Mouse (Mus musculus) intestine, embryonic 16.5 days (tissue): ENCODE measurements around the gene Ptn. TPM values are rescaled to one million over a fixed set of nuclear protein-coding genes. Genes with fewer than 3 reads are reported as not detected.

ENCODE experiments used
- ATAC-seq: fragments of 200-750 bp; cut with Nextera tagmentation; 2 replicates; pipeline ENCODE4 v1.8.0; 2017; ENCODE audit warnings: moderate TSS enrichment, moderate library complexity
- H3K27ac ChIP-seq: fragments of 300-500 bp; sonication (generic); 2 replicates; pipeline ENCODE4 v1.5.1; 2014; ENCODE audit warnings: mild to moderate bottlenecking, low read length
- H3K27me3 ChIP-seq: fragments of 300-500 bp; sonication (generic); replicated peaks from 2 replicates; pipeline ENCODE4 v1.6.1; 2014; ENCODE audit warnings: low read length, control low read depth, mixed read lengths; ENCODE audit not compliant: control insufficient read depth, insufficient read depth
- H3K36me3 ChIP-seq: fragments of 300-500 bp; sonication (generic); 2 replicates; pipeline ENCODE4 v1.6.1; 2014; ENCODE audit warnings: low read length, control low read depth; ENCODE audit not compliant: control insufficient read depth, insufficient read depth
- H3K4me1 ChIP-seq: fragments of 300-500 bp; sonication (generic); 2 replicates; pipeline ENCODE4 v1.6.1; 2014; ENCODE audit warnings: low read length, control low read depth, mixed read lengths; ENCODE audit not compliant: control insufficient read depth, insufficient read depth
- H3K4me2 ChIP-seq: fragments of 300-500 bp; sonication (generic); 2 replicates; pipeline ENCODE4 v1.6.1; 2014; ENCODE audit warnings: low read depth, low read length, control low read depth
- H3K4me3 ChIP-seq: fragments of 300-500 bp; sonication (generic); 2 replicates; pipeline ENCODE4 v1.5.1; 2014; ENCODE audit warnings: mild to moderate bottlenecking, low read length
- H3K9ac ChIP-seq: fragments of 300-500 bp; sonication (generic); 2 replicates; pipeline ENCODE4 v1.6.1; 2014; ENCODE audit warnings: low read depth, low read length
- H3K9me3 ChIP-seq: fragments of 300-500 bp; sonication (generic); 2 replicates; pipeline ENCODE4 v1.6.1; 2016; ENCODE audit warnings: low read length, control low read depth; ENCODE audit not compliant: control insufficient read depth
- WGBS: fragments of 180-500 bp; shearing (Covaris S2); extraction: QIAGEN DNeasy Blood & Tissue Kit; methylation state at CpG from one replicate; pipeline ENCODE4 v1.1.7; 2014; 5-methylcytosine and 5-hydroxymethylcytosine counted together
- polyA plus RNA-seq: library from polyadenylated mRNA; unstranded; fragments of >200 nt; fragmentation: Nextera tagmentation; extraction: Ambion mirVana; gene quantifications from 2 replicates; pipeline ENCODE4 v1.2.1, GENCODE M21; 2015

Ptn gene
- polyA plus RNA-seq, 1 experiment from 2014 or later, result 222 TPM

GRCm38 (mm10) chr6:36806906-36807305 lies 3.1 kb downstream of the Ptn start:
- no peak overlapping the region for H3K4me3 ChIP-seq
- H3K4me1 ChIP-seq, result peaks cover 12% of the 10 kb centered on the region
- no peaks in the 10 kb centered on the region for H3K27me3 ChIP-seq
- no peak for ATAC-seq
- H3K4me2 ChIP-seq, result 0 out of 2 replicates have a peak overlapping the region, but pooled peaks have one; percentile 1
- no peaks in the 10 kb centered on the region for H3K9me3 ChIP-seq
- H3K27ac ChIP-seq, result no peak overlapping the region
- no peak overlapping the region for H3K9ac ChIP-seq
- no peaks in the 10 kb centered on the region for H3K36me3 ChIP-seq
- WGBS, result 83% methylated on average over 6 of the region's 6 CpGs

- Histone ChIP-seq H3K4me3 (no peak overlapping the region), H3K36me3 (no peaks in the 10 kb centered on the region), H3K27ac (no peak overlapping the region), H3K4me2 (no peak overlapping the region), H3K9ac (no peak overlapping the region), H3K4me1 (no peaks in the 10 kb centered on the region), H3K27me3 (no peaks in the 10 kb centered on the region), H3K9me3 (no peaks in the 10 kb centered on the region)
- ATAC-seq, result no peak
- 73% methylated on average over 5 of the region's 5 CpGs for WGBS
These were observed 9.6 kb downstream of the Ptn start for GRCm38 (mm10) chr6:36800309-36800946.

GRCm38 (mm10) chr6:36797066-36797655 lies 12.9 kb downstream of the Ptn start:
- Histone ChIP-seq H3K4me1 (no peaks in the 10 kb centered on the region), H3K9ac (no peak overlapping the region), H3K36me3 (no peaks in the 10 kb centered on the region), H3K27me3 (no peaks in the 10 kb centered on the region), H3K4me3 (no peak overlapping the region), H3K4me2 (no peak overlapping the region), H3K9me3 (no peaks in the 10 kb centered on the region), H3K27ac (no peak overlapping the region)
- 62% methylated on average over 3 of the region's 3 CpGs for WGBS
- ATAC-seq, result peak; percentile 44; the same call in 1 of the 2 replicates

GRCm38 (mm10) chr6:36794535-36794934 lies 15.5 kb downstream of the Ptn start:
- no peaks in the 10 kb centered on the region for H3K36me3 ChIP-seq
- H3K9ac ChIP-seq, result no peak overlapping the region
- no peak for ATAC-seq
- 83% methylated on average over 4 of the region's 4 CpGs for WGBS
- no peaks in the 10 kb centered on the region for H3K4me1 ChIP-seq
- no peak overlapping the region for H3K4me2 ChIP-seq
- no peak overlapping the region for H3K27ac ChIP-seq
- H3K27me3 ChIP-seq, result no peaks in the 10 kb centered on the region
- H3K4me3 ChIP-seq, result no peak overlapping the region
- H3K9me3 ChIP-seq, result no peaks in the 10 kb centered on the region

- 61% methylated on average over 5 of the region's 5 CpGs for WGBS
- Histone ChIP-seq H3K4me3 (no peak overlapping the region), H3K9me3 (no peaks in the 10 kb centered on the region)
These were observed 16.2 kb downstream of the Ptn start for GRCm38 (mm10) chr6:36793775-36794174.

GRCm38 (mm10) chr6:36789261-36789660 lies 20.8 kb downstream of the Ptn start:
- ATAC-seq, result peak; percentile 44; the same call in 1 of the 2 replicates
- no peak overlapping the region for H3K4me2 ChIP-seq
- no peak overlapping the region for H3K9ac ChIP-seq
- peaks cover 19% of the 10 kb centered on the region for H3K4me1 ChIP-seq
- H3K36me3 ChIP-seq, result no peaks in the 10 kb centered on the region
- no peaks in the 10 kb centered on the region for H3K27me3 ChIP-seq
- H3K27ac ChIP-seq, result no peak overlapping the region
- WGBS, result 42% methylated on average over 4 of the region's 4 CpGs
- H3K4me3 ChIP-seq, result no peak overlapping the region
- H3K9me3 ChIP-seq, result no peaks in the 10 kb centered on the region

More at GRCm38 (mm10) chr6:36793775-36794174, 16.2 kb downstream of the Ptn start:
- Histone ChIP-seq H3K4me2 (no peak overlapping the region), H3K9ac (no peak overlapping the region), H3K27ac (no peak overlapping the region), H3K4me1 (peaks cover 2% of the 10 kb centered on the region), H3K36me3 (no peaks in the 10 kb centered on the region), H3K27me3 (no peaks in the 10 kb centered on the region)
- no peak for ATAC-seq

- Histone ChIP-seq H3K4me3 (no peak overlapping the region), H3K4me2 (no peak overlapping the region), H3K36me3 (no peaks in the 10 kb centered on the region), H3K9ac (no peak overlapping the region), H3K27ac (no peak overlapping the region; the same call in 1 of the 2 replicates), H3K27me3 (no peaks in the 10 kb centered on the region), H3K9me3 (no peaks in the 10 kb centered on the region), H3K4me1 (peaks cover 20% of the 10 kb centered on the region)
- 39% methylated on average over 12 of the region's 12 CpGs for WGBS
- ATAC-seq, result no peak
These were observed 21.3 kb downstream of the Ptn start for GRCm38 (mm10) chr6:36788576-36789191.

- Histone ChIP-seq H3K27ac (peak overlapping the region; percentile 57), H3K4me1 (peaks cover 20% of the 10 kb centered on the region), H3K4me3 (no peak overlapping the region), H3K9ac (no peak overlapping the region), H3K27me3 (no peaks in the 10 kb centered on the region), H3K4me2 (no peak overlapping the region), H3K36me3 (no peaks in the 10 kb centered on the region), H3K9me3 (no peaks in the 10 kb centered on the region)
- WGBS, result 39% methylated on average over 3 of the region's 3 CpGs
- peak; percentile 89 for ATAC-seq
These were observed 25.3 kb downstream of the Ptn start for GRCm38 (mm10) chr6:36784682-36785208.

GRCm38 (mm10) chr6:36782481-36782880 lies 27.5 kb downstream of the Ptn start:
- Histone ChIP-seq H3K4me2 (no peak overlapping the region), H3K36me3 (no peaks in the 10 kb centered on the region), H3K9me3 (no peaks in the 10 kb centered on the region), H3K9ac (no peak overlapping the region), H3K4me3 (no peak overlapping the region), H3K27me3 (no peaks in the 10 kb centered on the region), H3K27ac (no peak overlapping the region), H3K4me1 (peaks cover 12% of the 10 kb centered on the region; the same call in 1 of the 2 replicates)
- ATAC-seq, result no peak
- WGBS, result 70% methylated on average over 4 of the region's 4 CpGs
